Comparison of ENCODE assay signal across 8 mouse cellular contexts in genomic region chr10:75303324-75304048, GRCm38 (mm10). TPM values are rescaled to one million over a fixed set of nuclear protein-coding genes. Genes with fewer than 3 reads are reported as not detected.
A peak's percentile ranks its signal among the peaks of the same experiment; 100 is the strongest.
DNase-seq lines count a peak whose midpoint lies in the region; ATAC-seq and TF ChIP-seq lines count a peak whose summit lies in the region.

No protein-coding gene starts in this region.

- no peak overlapping the region for H3K4me3 ChIP-seq in hindbrain, embryonic 13.5 days
- H3K4me3 ChIP-seq in hindbrain, embryonic 12.5 days: no peak overlapping the region
- H3K4me3 ChIP-seq in MEL (ENCODE audit: control insufficient read depth in 1 of 2, insufficient read depth in 1 of 2, low read depth in 2 of 2, low read length in 2 of 2): no peak overlapping the region
- no peak overlapping the region for H3K4me3 ChIP-seq in forebrain, embryonic 13.5 days

- H3K4me1 ChIP-seq in hindbrain, embryonic 13.5 days (replicated peaks): peaks cover 20% of the 10 kb centered on the region
- 0 out of 2 replicates have a peak, but pooled peaks cover 6% of the 10 kb centered on the region for H3K4me1 ChIP-seq in hindbrain, embryonic 12.5 days
- peaks cover 44 to 61% of the 10 kb centered on the region in 2 experiments for H3K4me1 ChIP-seq in MEL (ENCODE audit: control insufficient read depth in 1 of 2, insufficient read depth in 2 of 2, low read length in 2 of 2)
- H3K4me1 ChIP-seq in forebrain, embryonic 13.5 days: peaks cover 12% of the 10 kb centered on the region

- DNase-seq in MEL (ENCODE audit: low read depth, low spot score): peak; percentile 56
- peak; percentile 60 to 72 for DNase-seq in left cerebral cortex, adult 18-20 months (ENCODE audit: low spot score in 2 of 2)
- DNase-seq in spleen, postnatal 4 days (ENCODE audit: low spot score in 2 of 2): no peak

- no peaks in the 10 kb centered on the region for H3K27me3 ChIP-seq in hindbrain, embryonic 13.5 days
- H3K27me3 ChIP-seq in hindbrain, embryonic 12.5 days: no peaks in the 10 kb centered on the region
- no peaks in the 10 kb centered on the region for H3K27me3 ChIP-seq in MEL (ENCODE audit: control insufficient read depth in 1 of 2, insufficient read depth in 2 of 2, low read length in 2 of 2)
- H3K27me3 ChIP-seq in forebrain, embryonic 13.5 days: no peaks in the 10 kb centered on the region

- no peak for ATAC-seq in hindbrain, embryonic 13.5 days (ENCODE audit: low FRiP score)
- ATAC-seq in hindbrain, embryonic 12.5 days (ENCODE audit: low FRiP score): no peak
- ATAC-seq in forebrain, embryonic 13.5 days: peak; percentile 86
- no peak for ATAC-seq in erythroblast, adult 5-6 weeks (replicated peaks; ENCODE audit: low FRiP score, poor library complexity, severe bottlenecking)
- no peak for ATAC-seq in monocyte, adult 5-6 weeks (replicated peaks; ENCODE audit: insufficient number of reproducible peaks, low FRiP score, low TSS enrichment, poor library complexity, severe bottlenecking)

- TF ChIP-seq RAD21 in MEL (IDR thresholded peaks at IDR 0.05; ENCODE audit: low read depth, low read length): no peak

- peak; percentile 54 to 62; a peak in 3 of 4 replicates for TF ChIP-seq EP300 in MEL (IDR thresholded peaks at IDR 0.05; ENCODE audit: low read depth in 1 of 2, low read length in 2 of 2)

- no peak for TF ChIP-seq POLR2A in MEL (IDR thresholded peaks at IDR 0.05; ENCODE audit: control insufficient read depth in 1 of 2, insufficient read depth in 1 of 2, low read depth in 1 of 2, low read length in 2 of 2, poor library complexity in 1 of 2)

- peaks cover 62% of the 10 kb centered on the region for H3K36me3 ChIP-seq in hindbrain, embryonic 13.5 days
- peaks cover 41% of the 10 kb centered on the region for H3K36me3 ChIP-seq in hindbrain, embryonic 12.5 days
- peaks cover 0 to 58% of the 10 kb centered on the region in 2 experiments; a peak in 2 of 4 replicates for H3K36me3 ChIP-seq in MEL (ENCODE audit: control insufficient read depth in 1 of 2, insufficient read depth in 2 of 2, low read length in 2 of 2)
- H3K36me3 ChIP-seq in forebrain, embryonic 13.5 days (ENCODE audit: poor library complexity, severe bottlenecking): peaks cover 63% of the 10 kb centered on the region

- peak overlapping the region; percentile 72 for H3K27ac ChIP-seq in hindbrain, embryonic 13.5 days
- H3K27ac ChIP-seq in hindbrain, embryonic 12.5 days: no peak overlapping the region
- H3K27ac ChIP-seq in MEL (ENCODE audit: control insufficient read depth, low read depth, low read length): peak overlapping the region; percentile 92
- H3K27ac ChIP-seq in forebrain, embryonic 13.5 days: peak overlapping the region; percentile 80

- H3K9ac ChIP-seq in hindbrain, embryonic 13.5 days: no peak overlapping the region
- H3K9ac ChIP-seq in hindbrain, embryonic 12.5 days: no peak overlapping the region
- H3K9ac ChIP-seq in MEL (ENCODE audit: control insufficient read depth, low read depth, low read length, poor library complexity, severe bottlenecking): peak overlapping the region; percentile 8; the same call in 1 of the 2 replicates
- H3K9ac ChIP-seq in forebrain, embryonic 13.5 days: no peak overlapping the region

- no peaks in the 10 kb centered on the region for H3K79me2 ChIP-seq in MEL (ENCODE audit: control insufficient read depth, insufficient read depth, low read length, poor library complexity)

- TF ChIP-seq CTCF in MEL (IDR thresholded peaks at IDR 0.05 in 2 of 3, conservative IDR thresholded peaks at IDR 0.05 in 1 of 3; ENCODE audit: control insufficient read depth in 1 of 3, insufficient read depth in 1 of 3, low read depth in 2 of 3, low read length in 3 of 3, poor library complexity in 1 of 3, severe bottlenecking in 1 of 3): no peak

- no peak overlapping the region for H3K4me2 ChIP-seq in hindbrain, embryonic 13.5 days
- H3K4me2 ChIP-seq in hindbrain, embryonic 12.5 days (replicated peaks): no peak overlapping the region
- H3K4me2 ChIP-seq in forebrain, embryonic 13.5 days: no peak overlapping the region

- H3K9me3 ChIP-seq in hindbrain, embryonic 13.5 days: no peaks in the 10 kb centered on the region
- H3K9me3 ChIP-seq in hindbrain, embryonic 12.5 days (replicated peaks): no peaks in the 10 kb centered on the region
- H3K9me3 ChIP-seq in MEL (replicated peaks; ENCODE audit: insufficient read depth, low read length): no peaks in the 10 kb centered on the region
- H3K9me3 ChIP-seq in forebrain, embryonic 13.5 days (replicated peaks): no peaks in the 10 kb centered on the region

- 83% methylated on average over 8 of the region's 8 CpGs for WGBS in hindbrain, embryonic 13.5 days
- 86% methylated on average over 8 of the region's 8 CpGs for WGBS in hindbrain, embryonic 12.5 days
- WGBS in forebrain, embryonic 13.5 days: 84% methylated on average over 8 of the region's 8 CpGs

TF ChIP-seq in MEL, 35 proteins besides CTCF, POLR2A, EP300 and RAD21:
- TF ChIP-seq ZKSCAN1 (IDR thresholded peaks at IDR 0.05; ENCODE audit: low read depth, low read length) (no peak), RCOR1 (IDR thresholded peaks at IDR 0.05; ENCODE audit: low read depth, low read length) (no peak), CHD2 (IDR thresholded peaks at IDR 0.05; ENCODE audit: low read length) (no peak), MXI1 (IDR thresholded peaks at IDR 0.05; ENCODE audit: low read depth, low read length) (no peak), MYC (IDR thresholded peaks at IDR 0.05; ENCODE audit: low read depth, low read length) (no peak), MAFK (IDR thresholded peaks at IDR 0.05; ENCODE audit: borderline replicate concordance, low read depth, low read length) (no peak), E2F4 (IDR thresholded peaks at IDR 0.05; ENCODE audit: borderline replicate concordance, low read depth, low read length) (no peak), MYB (IDR thresholded peaks at IDR 0.05; ENCODE audit: low read depth, low read length) (no peak), SMC3 (IDR thresholded peaks at IDR 0.05; ENCODE audit: low read depth, low read length) (no peak), CHD1 (IDR thresholded peaks at IDR 0.05; ENCODE audit: low read depth, low read length) (no peak), USF2 (IDR thresholded peaks at IDR 0.05; ENCODE audit: borderline replicate concordance in 1 of 2, insufficient read depth in 1 of 2, low read depth in 1 of 2, low read length in 2 of 2) (no peak), GABPA (IDR thresholded peaks at IDR 0.05; ENCODE audit: low read depth, low read length) (no peak), GATA1 (IDR thresholded peaks at IDR 0.05; ENCODE audit: low read depth, low read length) (peak; percentile 34; the same call in 1 of the 2 replicates), JUND (IDR thresholded peaks at IDR 0.05; ENCODE audit: low read depth, low read length) (no peak), ZMIZ1 (IDR thresholded peaks at IDR 0.05; ENCODE audit: low read depth, low read length) (no peak), TCF12 (IDR thresholded peaks at IDR 0.05; ENCODE audit: low read depth, low read length) (peak; percentile 35; the same call in 1 of the 2 replicates), ETS1 (IDR thresholded peaks at IDR 0.05; ENCODE audit: low read depth, low read length) (peak; percentile 69), SIN3A (IDR thresholded peaks at IDR 0.05; ENCODE audit: low read length) (peak; percentile 19; the same call in 1 of the 2 replicates), TAL1 (IDR thresholded peaks at IDR 0.05; ENCODE audit: low read length) (no peak), MAX (IDR thresholded peaks at IDR 0.05; ENCODE audit: low read length) (no peak), MAZ (IDR thresholded peaks at IDR 0.05; ENCODE audit: low read depth, low read length) (no peak)

RNA-seq across cellular contexts. Expression of gene Adora2a, which starts 13.2 kb away (rescaled TPM):
- polyA plus RNA-seq in hindbrain, embryonic 13.5 days (2015; fragmentation: Nextera tagmentation; extraction: Ambion mirVana): 3.1 and 3.9 TPM in 2 replicates
- polyA plus RNA-seq in hindbrain, embryonic 12.5 days (2016; fragmentation: Nextera tagmentation; extraction: Ambion mirVana): 2.5 and 3.0 TPM in 2 replicates
- not detected in 2 replicates for total RNA-seq in MEL (2012; rRNA removed)
- polyA plus RNA-seq in MEL (2012; ENCODE audit: insufficient read depth in 1 of 2, insufficient read length in 2 of 2, low read depth in 1 of 2, low replicate concordance in 2 of 2, missing spikeins in 1 of 2): under 1 TPM in 1 of 2 experiments, not detected in 1; 0.04 TPM
- 3.2 and 3.5 TPM in 2 replicates for polyA plus RNA-seq in forebrain, embryonic 13.5 days (2015; fragmentation: Nextera tagmentation; extraction: Ambion mirVana)
- total RNA-seq in left cerebral cortex, adult 18-20 months (2021): 10 to 100 TPM; 17.3 to 35.0 TPM
- 0.42 TPM in 1 of 2 replicates, not detected in the other for total RNA-seq in erythroblast, adult 5-6 weeks (2015; ENCODE audit: low replicate concordance)
- total RNA-seq in erythroblast, adult 5-6 weeks (2017; ENCODE audit: low replicate concordance): 0.17 TPM in 1 of 2 replicates, not detected in the other
- total RNA-seq in monocyte, adult 5-6 weeks (2017): 19.5 to 51.1 TPM (median 31.6 TPM) in 3 replicates

Comparison
In these comparisons a context has a peak if more than half of its experiments do, and no peak if none do; other contexts are left out.
1. DNase-seq: peak in MEL (single experiment) and left cerebral cortex, adult 18-20 months (2 of 2); none in spleen, postnatal 4 days (0 of 2).
2. RNA of gene Adora2a, which starts 13.2 kb away (total RNA-seq): 17.3 to 35.0 TPM in left cerebral cortex, adult 18-20 months and 19.5 to 51.1 TPM in monocyte, adult 5-6 weeks; 0.17 to 0.42 TPM in erythroblast, adult 5-6 weeks and not detected in MEL; every median in the first group is over 10 times any median in the second.